Mouse (Mus musculus) CH12.LX (cell line): ENCODE measurements at regions not wholly inside any gene's neighbourhood (a gene's known extent, or its start where the extent isn't known, plus 50 kb on each side); places are given as distances from the start of the nearest gene placed in this dataset.

ENCODE experiments used
- CTCF ChIP-seq, 2 experiments: IDR thresholded peaks in 1 of 2; conservative IDR thresholded peaks in 1 of 2; 2 replicates each; pipeline ENCODE4 v1.5.1; 2011 to 2012; ENCODE audit warnings: low read depth in 2 of 2, low read length in 2 of 2, improper control_type of control experiment in 1 of 2, inconsistent platforms in 1 of 2, mild to moderate bottlenecking in 1 of 2, moderate library complexity in 1 of 2
- E2F4 ChIP-seq: IDR thresholded peaks from 2 replicates; pipeline ENCODE4 v1.6.1; 2011; ENCODE audit warnings: low read depth, low read length, improper control_type of control experiment; ENCODE audit not compliant: insufficient replicate concordance
- KAT2A ChIP-seq: IDR thresholded peaks from 2 replicates; pipeline ENCODE4 v1.6.1; 2012; ENCODE audit warnings: low read length, improper control_type of control experiment, inconsistent platforms; ENCODE audit not compliant: insufficient replicate concordance
- MYC ChIP-seq: IDR thresholded peaks from 2 replicates; pipeline ENCODE4 v1.6.1; 2011; ENCODE audit warnings: low read depth, mild to moderate bottlenecking, improper control_type of control experiment, low read length
- POLR2A ChIP-seq: IDR thresholded peaks from 2 replicates; pipeline ENCODE4 v1.6.1; 2011; ENCODE audit warnings: low read depth, mild to moderate bottlenecking, improper control_type of control experiment, low read length
- RCOR1 ChIP-seq: conservative IDR thresholded peaks from 2 replicates; pipeline ENCODE4 v1.6.1; 2012; ENCODE audit warnings: low read depth, mild to moderate bottlenecking, inconsistent platforms, low read length, improper control_type of control experiment
- SIN3A ChIP-seq: IDR thresholded peaks from 2 replicates; pipeline ENCODE4 v1.6.1; 2012; ENCODE audit warnings: low read length, improper control_type of control experiment, inconsistent platforms
- USF1 ChIP-seq: IDR thresholded peaks from 2 replicates; pipeline ENCODE4 v1.6.1; 2014; ENCODE audit warnings: low read depth, mild to moderate bottlenecking, inconsistent platforms, low read length, improper control_type of control experiment

DNA sequence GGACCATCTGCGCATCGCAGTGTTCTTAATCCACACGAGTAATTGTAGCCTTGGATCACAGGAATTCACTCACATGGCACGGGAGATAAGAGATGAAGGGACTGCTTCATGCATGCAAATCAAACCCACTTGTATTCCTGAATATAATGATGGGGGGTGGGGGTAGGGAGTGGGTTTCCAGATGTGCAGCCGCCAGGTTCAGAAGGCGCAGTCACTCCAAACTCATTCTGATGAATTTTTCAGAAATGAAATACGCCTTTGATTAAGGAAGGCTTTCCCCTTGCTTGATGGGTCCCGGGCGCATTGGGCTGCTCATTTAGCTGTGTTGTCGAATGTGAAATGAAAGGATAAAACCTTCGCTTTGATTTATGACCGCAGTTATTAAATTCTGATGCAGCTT, 170.7 kb downstream of the Ackr3 start:
- TF ChIP-seq USF1, result no peak
- no peak for TF ChIP-seq CTCF (conservative IDR thresholded peaks at IDR 0.05 in 1 of 2, IDR thresholded peaks at IDR 0.05 in 1 of 2; ENCODE audit: low read depth in 2 of 2, low read length in 2 of 2)
- TF ChIP-seq POLR2A, result no peak
- TF ChIP-seq KAT2A, result no peak
- no peak for TF ChIP-seq E2F4
- TF ChIP-seq RCOR1, result no peak
- TF ChIP-seq SIN3A, result no peak
- TF ChIP-seq MYC, result no peak
